28 mouse cellular contexts compared by ENCODE assay signal in genomic region chr1:96423481-96423880, GRCm38 (mm10).
"Had no signal": no experiment of that assay in that cellular context is flagged by ENCODE, and none has a peak within 500 bp of the region (broad histone marks: within the 10 kb centered on the region; RNA-seq: fewer than 3 reads in every experiment).

No protein-coding gene starts in this region.

- DNase-seq: cerebellum, adult 8-10 months; cerebellum, adult 9-10 months; cerebellum, adult 9-11 months; cerebellum, postnatal 10 days; cerebellum, postnatal 14 days; cerebellum, postnatal 25 days; cerebellum, postnatal 36 days; embryo, embryonic 11 days; gastrocnemius, adult 2 months; gastrocnemius, postnatal 10 days; gastrocnemius, postnatal 14 days; gastrocnemius, postnatal 25 days; gastrocnemius, postnatal 36 days; heart, adult 11 months; heart, adult 18-20 months; heart, adult 2 months had no signal

- H3K4me3 ChIP-seq: embryonic facial prominence, embryonic 10.5 days; embryonic facial prominence, embryonic 12.5 days; embryonic facial prominence, embryonic 13.5 days; embryonic facial prominence, embryonic 15.5 days; erythroblast, embryonic 14.5 days; forebrain, embryonic 10.5 days; forebrain, embryonic 12.5 days; forebrain, embryonic 13.5 days; gastrocnemius, adult 2 months; heart, adult 2 months; heart, embryonic 10.5 days had no signal

- ATAC-seq: forebrain, embryonic 13.5 days; forebrain, embryonic 14.5 days; forebrain, embryonic 16.5 days had no signal

- H3K4me2 ChIP-seq: embryonic facial prominence, embryonic 12.5 days; embryonic facial prominence, embryonic 13.5 days; embryonic facial prominence, embryonic 15.5 days; forebrain, embryonic 12.5 days; forebrain, embryonic 13.5 days; heart, embryonic 11.5 days had no signal

- H3K27me3 ChIP-seq: embryonic facial prominence, embryonic 12.5 days; embryonic facial prominence, embryonic 13.5 days; embryonic facial prominence, embryonic 15.5 days; forebrain, embryonic 12.5 days; forebrain, embryonic 13.5 days had no signal

- H3K36me3 ChIP-seq: embryonic facial prominence, embryonic 10.5 days; embryonic facial prominence, embryonic 12.5 days; embryonic facial prominence, embryonic 13.5 days; embryonic facial prominence, embryonic 15.5 days; forebrain, embryonic 10.5 days; forebrain, embryonic 12.5 days; heart, embryonic 10.5 days had no signal

- H3K27ac ChIP-seq: embryonic facial prominence, embryonic 10.5 days; embryonic facial prominence, embryonic 12.5 days; embryonic facial prominence, embryonic 13.5 days; embryonic facial prominence, embryonic 15.5 days; forebrain, embryonic 10.5 days; forebrain, embryonic 12.5 days; forebrain, embryonic 13.5 days; gastrocnemius, adult 2 months; heart, adult 2 months; heart, embryonic 10.5 days had no signal

- H3K4me1 ChIP-seq: embryonic facial prominence, embryonic 10.5 days; embryonic facial prominence, embryonic 12.5 days; embryonic facial prominence, embryonic 13.5 days; embryonic facial prominence, embryonic 15.5 days; forebrain, embryonic 10.5 days; forebrain, embryonic 12.5 days; forebrain, embryonic 13.5 days; heart, embryonic 10.5 days had no signal

- H3K9me3 ChIP-seq: embryonic facial prominence, embryonic 10.5 days; embryonic facial prominence, embryonic 12.5 days; embryonic facial prominence, embryonic 13.5 days; embryonic facial prominence, embryonic 15.5 days; forebrain, embryonic 10.5 days; forebrain, embryonic 12.5 days; forebrain, embryonic 13.5 days; heart, embryonic 10.5 days had no signal

- H3K9ac ChIP-seq: embryonic facial prominence, embryonic 12.5 days; embryonic facial prominence, embryonic 13.5 days; embryonic facial prominence, embryonic 15.5 days; forebrain, embryonic 12.5 days; forebrain, embryonic 13.5 days had no signal
